Mouse (Mus musculus) cerebellum, adult 2 months (tissue): ENCODE results near the gene Rab1b. TPM values are rescaled to one million over a fixed set of nuclear protein-coding genes. Genes with fewer than 3 reads are reported as not detected.

Source experiments
- DNase-seq, 2 experiments: peaks; one replicate each; pipeline ENCODE4 v3.0.0; 2021
- H3K27ac ChIP-seq: fragments of 200-500 bp; 2 replicates; pipeline ENCODE4 v1.5.1; 2012; ENCODE audit warnings: low read length, control low read depth, inconsistent platforms; ENCODE audit not compliant: insufficient read depth
- H3K27me3 ChIP-seq: fragments of 200-500 bp; 2 replicates; pipeline ENCODE4 v1.6.1; 2012; ENCODE audit warnings: inconsistent platforms, mild to moderate bottlenecking, low read length, moderate library complexity; ENCODE audit not compliant: control insufficient read depth, insufficient read depth
- H3K4me1 ChIP-seq: fragments of 200-500 bp; 2 replicates; pipeline ENCODE4 v1.6.1; 2011; ENCODE audit warnings: low read length; ENCODE audit not compliant: control insufficient read depth, insufficient read depth
- H3K4me3 ChIP-seq: fragments of 200-500 bp; replicated peaks from 2 replicates; pipeline ENCODE3; 2011; ENCODE audit warnings: mild to moderate bottlenecking, low read depth, low read length, control low read depth; ENCODE audit not compliant: insufficient read depth
- CTCF ChIP-seq: fragments of 200-500 bp; IDR thresholded peaks from 2 replicates; pipeline ENCODE4 v1.5.1; 2011; ENCODE audit warnings: low read depth, mild to moderate bottlenecking, control low read depth, low read length, moderate library complexity, borderline replicate concordance; ENCODE audit not compliant: insufficient read depth
- POLR2A ChIP-seq: fragments of 200-500 bp; IDR thresholded peaks from 2 replicates; pipeline ENCODE4 v1.6.1; 2011; ENCODE audit warnings: low read length, control low read depth, borderline replicate concordance; ENCODE audit not compliant: insufficient read depth
- WGBS: fragments of 180-500 bp; shearing (Covaris S2); methylation state at CpG from one replicate; pipeline ENCODE4 v1.1.7; 2018; 5-methylcytosine and 5-hydroxymethylcytosine counted together
- polyA plus RNA-seq: library from polyadenylated mRNA; depleted of rRNA; stranded (reverse); fragments of >200 nt; gene quantifications from 2 replicates; pipeline ENCODE4 v1.2.3, GENCODE M21; 2012

Rab1b gene
- polyA plus RNA-seq, 1 experiment = 191 TPM

DNA sequence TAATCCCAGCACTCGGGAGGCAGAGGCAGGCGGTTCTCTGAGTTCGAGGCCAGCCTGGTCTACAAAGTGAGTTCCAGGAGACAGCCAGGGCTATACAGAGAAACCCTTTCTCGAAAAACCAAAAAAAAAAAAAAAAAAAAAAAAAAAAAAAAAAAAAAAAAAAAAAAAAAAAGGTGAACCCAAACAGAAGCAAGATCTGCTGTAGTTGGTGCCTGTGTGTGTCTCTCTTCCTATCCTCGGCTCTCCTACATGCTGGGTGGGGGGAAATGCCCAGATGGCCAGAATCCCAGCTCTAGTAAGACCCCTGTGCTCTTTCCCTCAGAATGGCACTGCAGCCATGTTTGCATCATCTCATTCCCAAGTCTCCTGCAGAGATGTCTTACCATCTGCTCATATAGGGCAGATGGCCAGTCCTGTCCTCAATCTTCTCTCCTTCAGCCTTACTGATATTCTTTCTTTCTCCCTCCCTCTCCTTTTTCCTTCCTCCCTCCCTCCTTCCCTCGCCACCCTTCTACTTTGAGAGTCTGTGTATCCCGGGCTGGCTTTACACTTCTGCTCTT lies 17.3 kb upstream of the Rab1b start:
- Histone ChIP-seq H3K4me1 (peaks cover 13% of the 10 kb centered on the region; the same call in 1 of the 2 replicates), H3K4me3 (no peak overlapping the region), H3K27me3 (no peaks in the 10 kb centered on the region), H3K27ac (peak overlapping the region; percentile 88)
- TF ChIP-seq CTCF = no peak
- TF ChIP-seq POLR2A = no peak
- WGBS = 25% methylated on average over 7 of the region's 7 CpGs
- peak; percentile 62 to 79 for DNase-seq

DNA sequence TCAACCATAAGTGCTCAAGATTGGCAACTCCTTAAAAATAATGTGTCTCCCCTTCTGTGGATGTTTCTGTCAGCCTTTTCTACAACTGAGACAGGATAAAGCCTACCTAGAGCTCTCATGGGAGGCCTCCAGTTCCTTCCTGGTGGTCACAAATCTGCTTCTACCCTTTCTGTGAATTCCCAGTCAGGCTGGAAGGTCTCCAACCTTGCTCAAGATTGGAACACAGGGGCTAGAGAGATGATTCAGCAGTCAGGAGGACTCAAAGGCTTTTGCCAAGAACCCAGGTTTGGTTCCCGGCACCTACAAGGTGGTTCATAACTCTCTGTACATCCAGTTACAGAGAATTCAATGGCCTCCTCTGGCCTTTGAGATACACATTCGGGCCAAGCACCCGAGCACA lies 16.4 kb upstream of the Rab1b start:
- peak overlapping the region; percentile 23; the same call in 1 of the 2 replicates for H3K27ac ChIP-seq
- peaks cover 13% of the 10 kb centered on the region; the same call in 1 of the 2 replicates for H3K4me1 ChIP-seq
- H3K4me3 ChIP-seq = no peak overlapping the region
- 63% methylated on average over 3 of the region's 3 CpGs for WGBS
- DNase-seq = peak in 1 of 2 experiments; percentile 24
- TF ChIP-seq POLR2A (no peak), CTCF (no peak)
- no peaks in the 10 kb centered on the region for H3K27me3 ChIP-seq

- peaks cover 13% of the 10 kb centered on the region; the same call in 1 of the 2 replicates for H3K4me1 ChIP-seq
- 73% methylated on average over 10 of the region's 10 CpGs for WGBS
- H3K4me3 ChIP-seq = no peak overlapping the region
- no peaks in the 10 kb centered on the region for H3K27me3 ChIP-seq
- no peak overlapping the region for H3K27ac ChIP-seq
- TF ChIP-seq POLR2A (no peak), CTCF (no peak)
- no peak for DNase-seq
These were observed 15.6 kb upstream of the Rab1b start for GRCm38 (mm10) chr19:5122492-5122891.

- peak within 1 kb of the TSS; percentile 89 for H3K4me3 ChIP-seq
- TF ChIP-seq POLR2A = peak; percentile 47; the same call in 1 of the 2 replicates
- no peak for TF ChIP-seq CTCF
- H3K27ac ChIP-seq = peak within 1 kb of the TSS; percentile 79
- 0% methylated on average over 18 of the region's 18 CpGs for WGBS
- H3K4me1 ChIP-seq = peaks cover 10% of the 10 kb centered on the region
- no peak for DNase-seq
- H3K27me3 ChIP-seq = no peaks in the 10 kb centered on the region
These were observed 11.5 kb upstream of the Rab1b start, which contains the start of gene Klc2 for GRCm38 (mm10) chr19:5118384-5118698. Gene Klc2, minus strand, starts transcription at chr19:5118560.

GRCm38 (mm10) chr19:5117494-5118383 lies 10.9 kb upstream of the Rab1b start:
- peak; percentile 91 to 95 for DNase-seq
- TF ChIP-seq POLR2A (peak; percentile 65; the same call in 1 of the 2 replicates), CTCF (peak; percentile 84)
- H3K4me1 ChIP-seq = peaks cover 10% of the 10 kb centered on the region
- peak overlapping the region; percentile 89 for H3K4me3 ChIP-seq
- whole genome bisulfite sequencing = 1% methylated on average over 79 of the region's 83 CpGs
- no peaks in the 10 kb centered on the region for H3K27me3 ChIP-seq
- peak overlapping the region; percentile 79 for H3K27ac ChIP-seq

GRCm38 (mm10) chr19:5113783-5114182 lies 6.9 kb upstream of the Rab1b start:
- WGBS = 15% methylated on average over 7 of the region's 7 CpGs
- Histone ChIP-seq H3K4me3 (no peak overlapping the region), H3K4me1 (peaks cover 10% of the 10 kb centered on the region), H3K27ac (peak overlapping the region; percentile 29), H3K27me3 (no peaks in the 10 kb centered on the region)
- no peak for TF ChIP-seq CTCF
- no peak for TF ChIP-seq POLR2A
- DNase-seq = peak; percentile 57 to 58

DNA sequence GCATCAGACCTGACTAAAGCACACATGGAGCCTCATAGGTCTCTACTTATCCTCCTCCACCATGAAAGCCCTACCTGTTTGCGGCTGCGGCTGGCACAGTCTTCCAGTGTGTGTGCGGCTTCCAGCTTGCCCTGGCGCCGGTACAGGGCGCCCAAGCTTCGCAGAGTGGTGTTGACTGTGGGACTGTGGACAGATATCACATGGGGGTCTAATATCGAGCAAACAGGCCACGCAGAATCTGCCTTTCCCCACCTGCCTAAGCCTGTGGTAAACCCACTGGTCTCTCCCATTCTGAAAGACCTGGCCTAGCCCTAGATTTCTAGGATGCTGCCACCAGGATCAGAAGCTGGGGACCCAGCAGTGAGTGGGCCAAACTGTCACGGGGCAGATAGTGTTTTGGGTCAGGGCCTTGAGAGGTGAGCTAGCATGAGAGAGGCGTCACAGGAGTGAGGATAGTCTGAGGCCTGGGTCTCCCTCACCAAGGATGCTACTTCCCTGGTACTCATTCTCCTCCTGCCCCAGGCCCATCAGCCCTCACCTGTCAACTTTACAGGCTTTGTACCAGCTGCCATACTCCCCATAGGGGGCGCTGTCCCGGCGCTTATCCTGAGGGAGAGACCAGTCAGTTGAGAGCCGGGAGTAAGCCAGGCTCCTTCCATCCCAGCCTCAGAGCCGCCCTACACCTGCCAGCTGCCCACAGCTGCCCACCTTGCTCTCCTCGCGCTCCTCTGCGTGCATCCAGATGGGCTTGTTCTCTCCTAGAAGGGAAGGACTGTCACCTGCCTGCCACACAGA lies 3.0 kb upstream of the Rab1b start:
- Histone ChIP-seq H3K4me1 (peaks cover 19% of the 10 kb centered on the region), H3K27me3 (no peaks in the 10 kb centered on the region), H3K27ac (no peak overlapping the region), H3K4me3 (no peak overlapping the region)
- WGBS = 68% methylated on average over 19 of the region's 19 CpGs
- TF ChIP-seq POLR2A = no peak
- peak; percentile 38 for TF ChIP-seq CTCF
- DNase-seq = peak in 1 of 2 experiments; percentile 36
